Mouse (Mus musculus) cerebellum, adult 2 months (tissue): ENCODE results near the gene Acaa1b. TPM values are rescaled to one million over a fixed set of nuclear protein-coding genes. Genes with fewer than 3 reads are reported as not detected.

Experiments
- DNase-seq, 2 experiments: peaks; one replicate each; pipeline ENCODE4 v3.0.0; 2021
- H3K27ac ChIP-seq: fragments of 200-500 bp; 2 replicates; pipeline ENCODE4 v1.5.1; 2012; ENCODE audit warnings: low read length, control low read depth, inconsistent platforms; ENCODE audit not compliant: insufficient read depth
- H3K27me3 ChIP-seq: fragments of 200-500 bp; 2 replicates; pipeline ENCODE4 v1.6.1; 2012; ENCODE audit warnings: inconsistent platforms, mild to moderate bottlenecking, low read length, moderate library complexity; ENCODE audit not compliant: control insufficient read depth, insufficient read depth
- H3K4me1 ChIP-seq: fragments of 200-500 bp; 2 replicates; pipeline ENCODE4 v1.6.1; 2011; ENCODE audit warnings: low read length; ENCODE audit not compliant: control insufficient read depth, insufficient read depth
- H3K4me3 ChIP-seq: fragments of 200-500 bp; replicated peaks from 2 replicates; pipeline ENCODE3; 2011; ENCODE audit warnings: mild to moderate bottlenecking, low read depth, low read length, control low read depth; ENCODE audit not compliant: insufficient read depth
- CTCF ChIP-seq: fragments of 200-500 bp; IDR thresholded peaks from 2 replicates; pipeline ENCODE4 v1.5.1; 2011; ENCODE audit warnings: low read depth, mild to moderate bottlenecking, control low read depth, low read length, moderate library complexity, borderline replicate concordance; ENCODE audit not compliant: insufficient read depth
- POLR2A ChIP-seq: fragments of 200-500 bp; IDR thresholded peaks from 2 replicates; pipeline ENCODE4 v1.6.1; 2011; ENCODE audit warnings: low read length, control low read depth, borderline replicate concordance; ENCODE audit not compliant: insufficient read depth
- WGBS: fragments of 180-500 bp; shearing (Covaris S2); methylation state at CpG from one replicate; pipeline ENCODE4 v1.1.7; 2018; 5-methylcytosine and 5-hydroxymethylcytosine counted together
- polyA plus RNA-seq: library from polyadenylated mRNA; depleted of rRNA; stranded (reverse); fragments of >200 nt; gene quantifications from 2 replicates; pipeline ENCODE4 v1.2.3, GENCODE M21; 2012

The Acaa1b gene
- polyA plus RNA-seq, 1 experiment: 1.2 TPM

GRCm38 (mm10) chr9:119138836-119139235 is 18.1 kb downstream of the Acaa1b start:
- H3K27me3 ChIP-seq: no peaks in the 10 kb centered on the region
- H3K4me3 ChIP-seq: no peak overlapping the region
- no peak overlapping the region for H3K27ac ChIP-seq
- 45% methylated on average over 2 of the region's 2 CpGs for WGBS
- TF ChIP-seq POLR2A (no peak), CTCF (no peak)
- no peak for DNase-seq
- H3K4me1 ChIP-seq: 0 out of 2 replicates have a peak, but pooled peaks cover under 1% of the 10 kb centered on the region

DNA sequence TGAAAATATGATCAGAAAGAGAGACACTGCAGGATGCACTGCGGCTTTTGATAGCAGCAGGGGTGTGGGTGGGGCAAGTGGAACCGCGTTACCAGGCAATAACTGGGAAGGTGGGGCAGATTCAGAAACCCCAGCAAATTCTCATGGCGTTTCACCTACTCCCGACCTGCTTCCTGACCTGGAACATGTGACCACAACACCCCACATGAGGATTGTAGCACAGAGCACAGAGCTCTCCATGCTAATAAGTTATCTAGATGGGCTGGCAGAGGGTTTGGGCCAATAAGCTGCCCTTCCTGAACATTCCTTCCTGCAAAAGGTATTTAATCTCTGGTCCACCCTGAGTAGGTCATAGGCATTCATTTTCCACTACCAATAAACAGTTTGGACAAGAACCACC is 26.2 kb downstream of the Acaa1b start:
- 65% methylated on average over 5 of the region's 5 CpGs for WGBS
- no peak for DNase-seq

DNA sequence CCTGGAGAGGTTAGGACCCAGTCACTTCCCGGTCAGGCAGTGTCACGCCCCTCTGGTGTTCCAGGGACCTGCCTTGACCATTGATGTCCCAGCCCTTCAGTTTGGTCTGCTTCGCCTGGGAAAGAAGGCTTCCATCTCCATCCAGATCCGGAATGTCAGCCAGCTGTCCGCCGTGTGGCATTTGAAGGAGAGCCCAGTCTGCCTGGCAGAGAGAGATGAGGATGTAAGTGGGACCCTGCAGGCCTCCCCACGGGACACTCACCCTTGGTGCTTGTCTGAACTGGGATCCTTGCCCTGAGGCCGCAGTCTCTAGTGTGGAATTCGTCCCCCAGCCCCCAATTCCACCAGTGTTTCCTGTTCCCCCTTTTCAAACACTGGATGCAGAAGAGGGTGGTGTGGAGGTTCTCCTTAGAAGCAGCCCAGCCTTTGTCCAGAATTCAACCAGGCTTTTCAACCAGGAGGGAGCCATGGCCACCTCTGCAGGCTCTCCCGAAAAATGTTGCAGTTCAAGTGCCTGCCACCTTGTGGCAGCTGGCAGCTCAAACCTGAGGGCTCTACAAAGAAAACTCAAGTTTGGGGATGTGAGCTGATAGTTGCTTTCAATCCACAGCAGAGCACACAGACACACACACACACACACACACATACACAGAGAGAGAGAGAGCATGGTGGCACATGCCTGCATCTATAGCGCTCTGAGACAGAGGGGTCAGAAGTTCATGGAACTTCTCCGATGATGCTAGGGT is 28.3 kb downstream of the Acaa1b start:
- no peak overlapping the region for H3K27ac ChIP-seq
- TF ChIP-seq CTCF (no peak), POLR2A (no peak)
- no peak for DNase-seq
- H3K27me3 ChIP-seq: no peaks in the 10 kb centered on the region
- H3K4me1 ChIP-seq: no peaks in the 10 kb centered on the region; the same call in 1 of the 2 replicates
- 45% methylated on average over 12 of the region's 12 CpGs for WGBS
- no peak overlapping the region for H3K4me3 ChIP-seq

More for the DNA sequence above, 26.2 kb downstream of the Acaa1b start:
- H3K27ac ChIP-seq: no peak overlapping the region
- no peaks in the 10 kb centered on the region for H3K27me3 ChIP-seq
- TF ChIP-seq POLR2A: no peak
- no peak for TF ChIP-seq CTCF
- H3K4me3 ChIP-seq: no peak overlapping the region
- no peaks in the 10 kb centered on the region; the same call in 1 of the 2 replicates for H3K4me1 ChIP-seq

DNA sequence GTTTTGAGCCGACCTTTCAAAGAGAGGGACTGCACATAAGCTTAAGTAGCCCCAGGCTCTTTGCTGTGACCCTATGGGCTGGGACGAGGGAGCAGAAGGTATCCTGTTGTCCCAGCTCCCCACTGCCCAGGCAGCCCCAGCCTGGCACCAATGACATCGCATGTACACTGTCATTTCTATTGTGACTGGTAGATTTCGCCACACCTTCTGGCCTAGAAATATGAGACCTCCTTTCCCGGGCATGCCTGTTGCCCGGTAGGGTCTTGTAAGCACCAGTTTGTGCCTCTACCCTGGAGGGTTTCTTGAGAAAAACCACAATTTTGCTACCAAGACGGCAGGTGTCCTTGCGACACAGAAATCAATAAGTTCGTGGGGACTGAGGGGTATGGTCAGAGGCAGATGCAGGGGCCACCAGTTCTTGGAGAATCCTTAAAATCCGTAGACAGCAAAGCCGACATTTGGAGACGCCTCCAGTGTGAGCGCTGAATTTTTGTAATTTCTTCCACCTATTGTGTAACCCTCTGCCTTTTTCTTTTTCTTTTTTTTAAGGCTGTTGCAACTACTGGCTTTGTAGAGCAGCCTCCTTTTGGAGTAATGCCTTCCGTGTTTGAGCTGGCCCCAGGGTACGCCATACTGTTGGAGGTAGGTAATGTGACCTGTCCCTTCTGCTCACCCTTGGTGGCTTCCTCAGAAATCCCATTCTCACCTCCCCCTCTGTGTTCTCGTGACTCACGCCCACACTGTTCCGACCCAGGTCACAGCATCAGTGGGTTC is 34.1 kb downstream of the Acaa1b start:
- Histone ChIP-seq H3K4me1 (no peaks in the 10 kb centered on the region), H3K27me3 (no peaks in the 10 kb centered on the region), H3K27ac (no peak overlapping the region), H3K4me3 (no peak overlapping the region)
- DNase-seq: no peak
- TF ChIP-seq POLR2A (no peak), CTCF (no peak)
- WGBS: 85% methylated on average over 18 of the region's 18 CpGs

DNA sequence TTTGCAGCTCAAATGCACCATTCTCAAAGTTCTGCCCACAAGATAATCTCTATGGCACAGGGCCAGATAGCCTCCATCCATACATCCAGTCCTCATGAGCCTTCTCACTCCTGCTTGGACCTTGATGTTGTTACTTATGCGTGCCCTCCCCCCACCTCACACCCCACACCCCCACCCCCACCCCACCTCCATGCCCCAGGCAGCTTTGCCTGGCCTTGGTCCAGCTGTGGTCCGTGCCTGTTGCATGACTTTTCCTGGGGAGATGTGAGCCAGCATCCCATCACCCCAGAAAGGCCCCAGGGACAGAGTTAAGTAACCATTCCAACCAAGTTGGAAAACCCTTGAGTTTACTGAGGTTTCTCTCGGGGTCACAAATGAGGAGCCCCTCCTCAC is 36.7 kb downstream of the Acaa1b start:
- no peak for DNase-seq
- no peak for TF ChIP-seq POLR2A
- WGBS: 68% methylated on average over 3 of the region's 3 CpGs
- Histone ChIP-seq H3K27me3 (no peaks in the 10 kb centered on the region), H3K4me3 (no peak overlapping the region), H3K4me1 (no peaks in the 10 kb centered on the region), H3K27ac (no peak overlapping the region)

DNA sequence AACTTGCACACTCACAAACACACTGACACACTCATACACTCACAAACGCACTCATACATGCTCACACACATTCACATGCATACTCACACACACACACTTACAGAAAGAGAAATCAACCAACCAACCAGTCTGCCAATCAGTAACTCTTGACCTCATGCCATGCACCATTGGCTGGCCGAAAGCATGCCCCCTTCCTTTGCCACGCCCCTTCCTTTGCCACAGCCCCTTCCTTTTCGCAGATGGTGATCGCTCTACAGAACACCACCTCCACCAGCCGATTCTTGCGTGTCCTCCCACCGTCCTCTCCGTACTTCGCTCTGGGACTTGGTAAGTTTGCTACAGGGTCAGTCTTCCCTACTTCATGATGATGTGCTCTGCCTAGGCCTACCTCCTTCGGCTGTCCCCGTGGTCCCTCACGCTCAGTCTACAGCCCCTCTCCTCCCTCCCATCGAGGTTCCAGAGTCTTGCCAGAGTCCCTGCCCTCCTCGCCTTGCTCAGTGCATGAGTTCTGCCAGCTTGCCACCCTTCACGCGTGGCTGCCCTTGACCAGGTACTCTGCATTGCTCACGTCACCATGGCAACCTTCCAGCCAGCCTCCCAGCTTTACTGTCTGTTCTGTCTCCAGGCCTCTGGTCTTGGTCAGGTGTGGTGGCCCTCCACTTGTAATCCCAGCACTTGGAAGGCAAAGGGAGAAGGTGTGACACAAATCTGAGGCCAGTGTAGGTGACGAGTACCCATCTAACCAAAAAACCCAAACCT is 37.3 kb downstream of the Acaa1b start:
- WGBS: 75% methylated on average over 19 of the region's 19 CpGs
- Histone ChIP-seq H3K4me1 (no peaks in the 10 kb centered on the region), H3K27me3 (no peaks in the 10 kb centered on the region), H3K27ac (no peak overlapping the region), H3K4me3 (no peak overlapping the region)
- DNase-seq: no peak
- TF ChIP-seq CTCF (no peak), POLR2A (no peak)

GRCm38 (mm10) chr9:119114911-119115310 is 42.0 kb downstream of the Acaa1b start:
- H3K27me3 ChIP-seq: no peaks in the 10 kb centered on the region
- TF ChIP-seq CTCF: no peak
- no peak for TF ChIP-seq POLR2A
- no peak for DNase-seq
- H3K4me3 ChIP-seq: no peak overlapping the region
- WGBS: 89% methylated on average over 17 of the region's 17 CpGs
- no peak overlapping the region for H3K27ac ChIP-seq
- no peaks in the 10 kb centered on the region for H3K4me1 ChIP-seq
